Mouse (Mus musculus): Measurements from ENCODE around the gene Ryr1. TPM values are rescaled to one million over a fixed set of nuclear protein-coding genes. Genes with fewer than 3 reads are reported as not detected.

Ryr1 gene
- total and polyA plus RNA-seq, 2 experiments from 2014 or later, result 0.04 to 0.15 TPM

DNA sequence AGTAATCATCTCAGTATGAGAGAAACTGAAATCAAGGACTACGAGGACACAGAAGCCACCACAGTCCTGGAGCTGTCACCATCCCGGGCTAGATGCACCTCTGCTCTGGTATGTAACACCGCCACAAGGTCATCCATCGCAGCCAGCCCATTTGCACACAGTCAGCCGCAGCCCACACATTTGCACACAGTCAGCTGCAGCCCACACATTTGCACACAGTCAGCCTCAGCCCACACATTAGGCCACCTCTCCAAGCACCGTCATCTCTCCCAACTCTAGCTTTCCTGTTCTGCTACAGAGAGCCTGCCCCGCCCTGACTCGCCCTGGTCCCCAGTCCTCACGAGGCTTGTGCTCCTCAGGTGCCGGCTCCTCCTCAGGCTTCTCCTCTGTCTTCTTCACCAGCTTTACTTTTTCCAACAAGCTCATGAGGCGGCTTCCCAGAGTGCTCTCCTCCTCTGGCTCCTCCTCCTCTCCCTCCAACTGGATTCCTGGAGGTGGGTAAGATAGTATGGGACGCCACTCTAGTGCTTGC lies 45.5 kb downstream of the Ryr1 start:
- Histone ChIP-seq H3K4me1 (ENCODE audit: control insufficient read depth, insufficient read depth) (no peaks in the 10 kb centered on the region), H3K9me3 (replicated peaks; ENCODE audit: control insufficient read depth, low read length) (no peaks in the 10 kb centered on the region), H3K4me3 (ENCODE audit: low read depth, low read length) (no peak overlapping the region), H3K4me2 (ENCODE audit: low read depth, low read length) (no peak overlapping the region), H3K36me3 (replicated peaks; ENCODE audit: control insufficient read depth, insufficient read depth, low read length) (no peaks in the 10 kb centered on the region), H3K9ac (replicated peaks; ENCODE audit: low read depth, low read length) (no peak overlapping the region), H3K27me3 (ENCODE audit: control insufficient read depth, insufficient read depth, low read length) (peaks cover 6% of the 10 kb centered on the region), H3K27ac (ENCODE audit: low read depth) (no peak overlapping the region)
- TF ChIP-seq CTCF (IDR thresholded peaks at IDR 0.05; ENCODE audit: low read depth), result no peak
- TF ChIP-seq EP300 (IDR thresholded peaks at IDR 0.05; ENCODE audit: low read depth), result no peak
- 70% methylated on average over 12 of the region's 12 CpGs for WGBS
- no peak for DNase-seq (ENCODE audit: low spot score)
- no peak for ATAC-seq (ENCODE audit: insufficient read depth, low read depth)

DNA sequence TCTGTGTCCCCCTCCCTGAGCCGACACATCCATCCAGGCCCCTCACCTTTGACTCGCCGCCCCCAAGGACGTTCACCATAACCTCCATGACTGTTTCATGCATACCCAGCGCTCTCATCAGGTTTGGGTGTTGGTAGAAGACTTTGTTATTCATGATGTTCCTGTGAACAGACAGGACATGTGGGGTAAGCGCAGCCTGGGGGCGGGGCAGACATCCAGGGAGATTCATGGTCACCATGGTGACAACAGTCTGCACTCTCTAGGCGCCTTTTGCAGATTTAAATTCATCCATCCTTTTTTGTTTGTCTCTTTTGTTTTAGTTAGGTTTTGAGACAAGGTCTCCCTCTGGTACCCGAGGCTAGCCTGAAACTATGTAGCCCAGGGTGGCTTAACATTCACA lies 48.0 kb downstream of the Ryr1 start:
- no peak for DNase-seq (ENCODE audit: low spot score)
- H3K27me3 ChIP-seq (ENCODE audit: control insufficient read depth, insufficient read depth, low read length), result peaks cover 19% of the 10 kb centered on the region; the same call in 1 of the 2 replicates
- no peak overlapping the region for H3K4me2 ChIP-seq (ENCODE audit: low read depth, low read length)
- H3K4me1 ChIP-seq (ENCODE audit: control insufficient read depth, insufficient read depth), result no peaks in the 10 kb centered on the region
- no peaks in the 10 kb centered on the region for H3K9me3 ChIP-seq (replicated peaks; ENCODE audit: control insufficient read depth, low read length)
- no peaks in the 10 kb centered on the region for H3K36me3 ChIP-seq (replicated peaks; ENCODE audit: control insufficient read depth, insufficient read depth, low read length)
- TF ChIP-seq EP300 (IDR thresholded peaks at IDR 0.05; ENCODE audit: low read depth), result no peak
- TF ChIP-seq CTCF (IDR thresholded peaks at IDR 0.05; ENCODE audit: low read depth), result no peak
- WGBS, result 62% methylated on average over 9 of the region's 9 CpGs
- H3K4me3 ChIP-seq (ENCODE audit: low read depth, low read length), result no peak overlapping the region
- no peak overlapping the region for H3K9ac ChIP-seq (replicated peaks; ENCODE audit: low read depth, low read length)
- no peak overlapping the region for H3K27ac ChIP-seq (ENCODE audit: low read depth)
- no peak for ATAC-seq (ENCODE audit: insufficient read depth, low read depth)

DNA sequence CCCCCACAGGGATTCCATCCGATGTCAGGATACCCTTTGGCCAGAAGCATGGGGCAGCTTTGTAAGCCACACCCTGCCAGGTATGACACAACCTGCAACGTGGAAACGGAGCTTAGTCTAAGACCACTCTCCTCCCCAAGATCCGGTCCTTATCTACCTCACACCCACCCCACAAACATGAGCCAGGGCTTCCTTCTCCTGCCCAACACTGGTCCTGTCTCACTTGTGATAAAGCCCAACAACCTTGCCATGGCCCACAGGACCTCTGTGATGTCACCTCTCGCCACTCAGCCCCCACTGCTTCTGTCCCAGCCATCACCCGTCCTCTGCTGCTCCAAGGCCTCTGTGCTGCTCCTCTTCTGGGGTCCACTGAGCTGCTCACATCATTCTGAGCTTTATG lies 49.8 kb downstream of the Ryr1 start:
- no peak for ATAC-seq (ENCODE audit: insufficient read depth, low read depth)
- H3K27me3 ChIP-seq (ENCODE audit: control insufficient read depth, insufficient read depth, low read length), result peaks cover 36% of the 10 kb centered on the region

DNA sequence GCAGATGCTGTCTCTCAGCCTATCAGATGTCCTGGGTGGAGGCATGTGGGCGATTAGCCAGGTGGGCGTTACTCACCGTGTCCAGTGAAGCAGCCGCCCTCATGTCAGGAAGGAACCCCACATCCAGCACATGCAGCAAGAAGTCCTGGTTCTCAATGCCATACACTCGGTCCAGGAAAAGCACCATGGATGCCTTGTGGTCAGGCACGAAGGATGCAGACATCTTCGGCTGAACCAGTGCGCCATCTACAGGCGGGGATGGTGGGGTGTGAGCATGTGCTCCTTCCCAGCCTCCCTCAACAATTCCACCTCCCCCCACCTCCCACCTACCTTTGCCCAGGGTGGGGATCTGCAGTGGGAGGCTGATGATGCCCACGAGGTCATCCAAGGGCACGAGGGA lies 52.3 kb downstream of the Ryr1 start:
- no peak overlapping the region for H3K4me2 ChIP-seq (ENCODE audit: low read depth, low read length)
- TF ChIP-seq CTCF (IDR thresholded peaks at IDR 0.05; ENCODE audit: low read depth) (no peak), EP300 (IDR thresholded peaks at IDR 0.05; ENCODE audit: low read depth) (no peak)
- no peak for ATAC-seq (ENCODE audit: insufficient read depth, low read depth)
- no peaks in the 10 kb centered on the region for H3K36me3 ChIP-seq (replicated peaks; ENCODE audit: control insufficient read depth, insufficient read depth, low read length)
- no peak overlapping the region for H3K27ac ChIP-seq (ENCODE audit: low read depth)
- no peak overlapping the region for H3K4me3 ChIP-seq (ENCODE audit: low read depth, low read length)
- H3K4me1 ChIP-seq (ENCODE audit: control insufficient read depth, insufficient read depth), result no peaks in the 10 kb centered on the region
- no peak for DNase-seq (ENCODE audit: low spot score)
- H3K9me3 ChIP-seq (replicated peaks; ENCODE audit: control insufficient read depth, low read length), result no peaks in the 10 kb centered on the region
- peaks cover 52% of the 10 kb centered on the region for H3K27me3 ChIP-seq (ENCODE audit: control insufficient read depth, insufficient read depth, low read length)
- no peak overlapping the region for H3K9ac ChIP-seq (replicated peaks; ENCODE audit: low read depth, low read length)
- 36% methylated on average over 11 of the region's 11 CpGs for WGBS

More for the DNA sequence above, 49.8 kb downstream of the Ryr1 start:
- no peak for DNase-seq (ENCODE audit: low spot score)
- Histone ChIP-seq H3K27ac (ENCODE audit: low read depth) (no peak overlapping the region), H3K4me1 (ENCODE audit: control insufficient read depth, insufficient read depth) (no peaks in the 10 kb centered on the region), H3K36me3 (replicated peaks; ENCODE audit: control insufficient read depth, insufficient read depth, low read length) (no peaks in the 10 kb centered on the region), H3K9ac (replicated peaks; ENCODE audit: low read depth, low read length) (no peak overlapping the region), H3K4me3 (ENCODE audit: low read depth, low read length) (no peak overlapping the region), H3K4me2 (ENCODE audit: low read depth, low read length) (no peak overlapping the region), H3K9me3 (replicated peaks; ENCODE audit: control insufficient read depth, low read length) (no peaks in the 10 kb centered on the region)
- 57% methylated on average over 6 of the region's 6 CpGs for WGBS
- TF ChIP-seq EP300 (IDR thresholded peaks at IDR 0.05; ENCODE audit: low read depth), result no peak
- no peak for TF ChIP-seq CTCF (IDR thresholded peaks at IDR 0.05; ENCODE audit: low read depth)

DNA sequence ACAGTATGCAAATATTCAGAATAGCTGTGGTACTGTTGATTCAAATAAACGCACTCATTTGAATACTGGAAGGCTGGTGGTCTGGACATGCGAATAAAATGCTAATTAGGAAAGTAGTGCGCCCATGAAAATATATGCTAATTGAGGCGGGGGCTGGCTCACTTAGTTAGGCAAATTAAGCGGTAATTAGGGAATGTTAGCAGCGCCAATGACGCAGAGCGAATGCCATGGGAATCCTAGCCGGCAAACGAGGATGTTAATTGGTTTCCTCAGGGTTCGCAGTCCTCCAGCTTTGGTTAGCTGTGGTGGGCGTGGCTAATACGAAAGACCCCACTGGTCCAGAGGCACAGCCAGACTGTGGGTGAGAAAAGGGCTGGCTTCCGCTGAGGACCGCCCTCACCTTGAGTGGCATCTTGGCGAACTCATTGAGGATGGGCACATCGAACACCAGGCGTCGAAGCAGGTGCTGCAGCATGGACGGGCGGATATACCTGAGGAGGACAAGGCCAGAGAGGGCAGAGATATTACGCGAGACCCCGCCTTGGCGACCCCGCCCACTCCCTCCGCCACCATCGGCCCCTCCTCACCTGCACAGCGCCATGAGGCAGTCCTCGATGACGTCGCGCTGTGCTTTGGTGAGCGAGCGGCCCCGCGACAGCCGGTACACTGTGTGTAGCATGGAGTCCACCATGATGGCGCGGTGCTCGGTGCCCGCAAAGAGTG lies 53.6 kb downstream of the Ryr1 start:
- ATAC-seq (ENCODE audit: insufficient read depth, low read depth) (no peak), DNase-seq (ENCODE audit: low spot score) (no peak)
- no peak overlapping the region for H3K9ac ChIP-seq (replicated peaks; ENCODE audit: low read depth, low read length)
- H3K4me3 ChIP-seq (ENCODE audit: low read depth, low read length), result no peak overlapping the region
- H3K27ac ChIP-seq (ENCODE audit: low read depth), result no peak overlapping the region
- no peak overlapping the region for H3K4me2 ChIP-seq (ENCODE audit: low read depth, low read length)
- no peaks in the 10 kb centered on the region for H3K9me3 ChIP-seq (replicated peaks; ENCODE audit: control insufficient read depth, low read length)
- TF ChIP-seq CTCF (IDR thresholded peaks at IDR 0.05; ENCODE audit: low read depth), result no peak
- TF ChIP-seq EP300 (IDR thresholded peaks at IDR 0.05; ENCODE audit: low read depth), result no peak
- no peaks in the 10 kb centered on the region for H3K4me1 ChIP-seq (ENCODE audit: control insufficient read depth, insufficient read depth)
- WGBS, result 8% methylated on average over 42 of the region's 42 CpGs
- no peaks in the 10 kb centered on the region for H3K36me3 ChIP-seq (replicated peaks; ENCODE audit: control insufficient read depth, insufficient read depth, low read length)
- peaks cover 66% of the 10 kb centered on the region for H3K27me3 ChIP-seq (ENCODE audit: control insufficient read depth, insufficient read depth, low read length)
